Mouse (Mus musculus) cerebellum, adult 2 months (tissue): ENCODE results near the gene Uba2.

ENCODE experiments used
- CTCF ChIP-seq: fragments of 200-500 bp; IDR thresholded peaks from 2 replicates; pipeline ENCODE4 v1.5.1; 2011; ENCODE audit warnings: low read depth, mild to moderate bottlenecking, control low read depth, low read length, moderate library complexity, borderline replicate concordance; ENCODE audit not compliant: insufficient read depth
- POLR2A ChIP-seq: fragments of 200-500 bp; IDR thresholded peaks from 2 replicates; pipeline ENCODE4 v1.6.1; 2011; ENCODE audit warnings: low read length, control low read depth, borderline replicate concordance; ENCODE audit not compliant: insufficient read depth

DNA sequence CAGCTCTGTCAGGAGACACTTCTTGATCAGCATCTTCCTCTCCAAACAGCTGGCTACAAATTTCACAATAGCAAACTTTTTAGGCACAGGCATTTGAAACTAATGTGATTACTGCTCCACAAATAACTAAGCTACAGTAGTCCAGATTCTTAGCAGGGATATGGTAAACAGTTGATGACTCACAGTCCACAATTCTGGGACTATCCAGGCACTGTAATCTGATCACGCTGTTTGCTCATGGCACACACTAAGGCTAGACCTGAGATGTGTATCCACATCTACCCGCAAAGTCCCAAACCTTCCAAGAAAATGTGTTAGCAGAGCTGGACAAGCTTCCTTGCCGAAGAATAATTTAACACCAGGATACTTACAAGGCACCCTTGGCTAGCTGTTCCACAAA lies 11.4 kb downstream of the Uba2 start:
- TF ChIP-seq CTCF, result no peak
- no peak for TF ChIP-seq POLR2A
